Mouse (Mus musculus) midbrain, embryonic 16.5 days (tissue): ENCODE data around the gene Syce1l. TPM values are rescaled to one million over a fixed set of nuclear protein-coding genes. Genes with fewer than 3 reads are reported as not detected.

Experiments used
- ATAC-seq: fragments of 200-750 bp; cut with Nextera tagmentation; 2 replicates; pipeline ENCODE4 v1.8.0; 2017; ENCODE audit warnings: moderate TSS enrichment
- H3K27ac ChIP-seq: fragments of 300-500 bp; sonication (generic); 2 replicates; pipeline ENCODE4 v1.5.1; 2014; ENCODE audit warnings: mild to moderate bottlenecking, low read length, mixed read lengths
- H3K27me3 ChIP-seq: fragments of 300-500 bp; sonication (generic); 2 replicates; pipeline ENCODE4 v1.6.1; 2014; ENCODE audit warnings: low read depth, low read length, mixed read lengths; ENCODE audit not compliant: control insufficient read depth, insufficient read depth
- H3K36me3 ChIP-seq: fragments of 300-500 bp; sonication (generic); 2 replicates; pipeline ENCODE4 v1.6.1; 2014; ENCODE audit warnings: mild to moderate bottlenecking, low read length, moderate library complexity, mixed read lengths; ENCODE audit not compliant: control insufficient read depth, insufficient read depth
- H3K4me1 ChIP-seq: fragments of 300-500 bp; sonication (generic); 2 replicates; pipeline ENCODE4 v1.6.1; 2014; ENCODE audit warnings: mild to moderate bottlenecking, low read length, mixed read lengths; ENCODE audit not compliant: control insufficient read depth, insufficient read depth
- H3K4me2 ChIP-seq: fragments of 300-500 bp; sonication (generic); 2 replicates; pipeline ENCODE4 v1.6.1; 2014; ENCODE audit warnings: mild to moderate bottlenecking, low read length, mixed read lengths
- H3K4me3 ChIP-seq: fragments of 300-500 bp; sonication (generic); 2 replicates; pipeline ENCODE4 v1.5.1; 2014; ENCODE audit warnings: low read depth, mild to moderate bottlenecking, low read length, moderate library complexity, mixed read lengths
- H3K9ac ChIP-seq: fragments of 300-500 bp; sonication (generic); 2 replicates; pipeline ENCODE4 v1.6.1; 2014; ENCODE audit warnings: low read depth, low read length, mixed read lengths
- H3K9me3 ChIP-seq: fragments of 300-500 bp; sonication (generic); replicated peaks from 2 replicates; pipeline ENCODE4 v1.6.1; 2014; ENCODE audit warnings: mild to moderate bottlenecking, low read length, mixed read lengths; ENCODE audit not compliant: control insufficient read depth, poor library complexity, severe bottlenecking
- WGBS: fragments of 180-500 bp; shearing (Covaris S2); extraction: QIAGEN DNeasy Blood & Tissue Kit; methylation state at CpG from one replicate; pipeline ENCODE4 v1.1.7; 2014; 5-methylcytosine and 5-hydroxymethylcytosine counted together
- polyA plus RNA-seq: library from polyadenylated mRNA; unstranded; fragments of >200 nt; fragmentation: Nextera tagmentation; extraction: Ambion mirVana; gene quantifications from 2 replicates; pipeline ENCODE4 v1.2.1, GENCODE M21; 2015

Gene Syce1l
- polyA plus RNA-seq = not detected in 2 replicates

DNA sequence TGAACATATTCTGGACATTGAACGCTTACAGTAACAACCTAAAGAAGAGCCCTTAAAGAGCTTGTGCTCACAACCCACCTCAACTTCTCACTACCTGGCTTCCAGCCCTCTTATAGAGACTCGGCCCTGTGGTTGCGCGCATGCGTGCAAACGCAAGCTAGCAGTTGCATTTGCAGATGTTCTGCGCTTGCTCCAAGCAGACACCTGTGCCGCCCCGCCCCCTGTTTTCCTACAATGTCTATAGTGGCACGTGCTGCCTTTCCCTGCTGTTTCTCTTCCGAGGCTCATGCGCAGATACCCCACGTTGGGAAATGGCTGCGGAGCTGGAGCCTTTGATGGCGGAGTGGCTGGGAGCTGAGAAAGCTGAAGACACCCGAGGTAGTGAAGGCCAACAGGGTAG lies at the start of gene Syce1l:
TSS of gene Syce1l (plus strand) at position 288 of the 400 bp plus-strand sequence.
- no peak for ATAC-seq
- Histone ChIP-seq H3K27me3 (no peaks in the 10 kb centered on the region), H3K4me3 (no peak within 1 kb of the TSS), H3K9me3 (no peaks in the 10 kb centered on the region), H3K4me1 (no peaks in the 10 kb centered on the region), H3K27ac (no peak within 1 kb of the TSS), H3K4me2 (no peak within 1 kb of the TSS), H3K9ac (no peak within 1 kb of the TSS), H3K36me3 (peaks cover 13% of the 10 kb centered on the region; the same call in 1 of the 2 replicates)
- WGBS = 93% methylated on average over 16 of the region's 16 CpGs

DNA sequence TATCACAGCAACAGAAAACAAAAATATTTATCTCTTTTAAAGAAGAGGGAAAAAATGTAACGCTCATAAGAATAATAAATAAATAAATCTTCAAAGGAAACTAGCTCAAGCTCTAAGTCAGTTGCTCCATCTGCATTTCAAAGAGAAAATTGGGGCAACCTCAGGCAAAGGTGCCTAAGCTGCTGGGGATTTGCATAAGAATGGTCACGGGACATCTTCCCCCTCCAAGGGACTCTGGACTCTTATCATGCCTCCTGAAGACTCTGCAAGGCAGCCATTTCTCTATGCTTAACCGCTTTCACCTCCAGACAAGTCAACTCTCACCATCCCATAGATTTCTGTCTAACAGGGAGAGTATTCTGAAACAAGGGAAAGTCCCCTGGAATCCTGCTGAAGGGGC lies 44.6 kb upstream of the Syce1l start:
- 42% methylated on average over 3 of the region's 3 CpGs for WGBS

DNA sequence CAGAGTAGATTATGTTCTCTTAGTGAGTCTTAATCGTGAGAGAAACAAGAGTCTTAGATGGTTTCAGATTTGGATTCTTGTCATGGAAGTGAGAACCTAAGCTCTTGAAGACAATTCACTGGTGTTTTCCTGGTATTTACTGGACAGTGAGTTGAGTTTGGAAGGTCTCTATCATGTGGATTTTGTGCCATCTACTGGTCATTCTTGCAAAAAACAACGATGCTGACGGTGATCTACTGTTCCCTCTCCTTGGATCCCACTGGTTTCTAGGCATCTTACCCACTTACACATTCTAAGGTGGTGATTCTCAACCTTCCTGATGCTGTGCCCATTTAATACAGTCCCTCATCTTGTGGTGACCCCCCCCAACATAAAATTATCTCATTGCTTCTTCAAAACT lies 10.4 kb upstream of the Syce1l start:
- peaks cover 19% of the 10 kb centered on the region for H3K4me1 ChIP-seq
- no peaks in the 10 kb centered on the region for H3K36me3 ChIP-seq
- no peaks in the 10 kb centered on the region for H3K9me3 ChIP-seq
- H3K4me3 ChIP-seq = no peak overlapping the region
- no peak overlapping the region for H3K27ac ChIP-seq
- no peaks in the 10 kb centered on the region for H3K27me3 ChIP-seq
- WGBS = 7% methylated on average over 3 of the region's 3 CpGs
- no peak overlapping the region for H3K4me2 ChIP-seq
- no peak overlapping the region for H3K9ac ChIP-seq
- no peak for ATAC-seq

More for the DNA sequence above, 44.6 kb upstream of the Syce1l start:
- no peak overlapping the region for H3K9ac ChIP-seq
- no peaks in the 10 kb centered on the region for H3K36me3 ChIP-seq
- no peak overlapping the region for H3K4me3 ChIP-seq
- no peaks in the 10 kb centered on the region for H3K4me1 ChIP-seq
- ATAC-seq = no peak
- H3K4me2 ChIP-seq = no peak overlapping the region
- no peaks in the 10 kb centered on the region for H3K27me3 ChIP-seq
- H3K9me3 ChIP-seq = no peaks in the 10 kb centered on the region
- H3K27ac ChIP-seq = no peak overlapping the region

DNA sequence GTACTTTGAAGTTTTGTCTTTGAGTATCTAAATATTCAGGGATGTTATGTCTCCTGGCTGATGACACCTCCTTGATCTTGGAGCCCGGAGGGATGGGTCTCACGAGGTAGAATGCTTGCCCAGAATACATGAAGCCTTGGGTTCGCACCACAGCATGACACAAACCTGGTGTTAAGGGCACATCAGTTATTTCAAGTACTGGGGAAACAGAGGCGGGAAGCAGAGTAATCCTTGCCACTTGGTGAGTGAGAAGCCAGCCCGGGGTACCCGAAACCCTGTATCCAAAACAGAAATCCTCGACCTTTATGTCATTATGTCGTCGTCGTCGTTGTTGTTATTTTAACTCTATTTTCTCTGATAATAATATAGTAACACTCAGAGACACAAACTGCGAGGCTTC lies 8.9 kb upstream of the Syce1l start:
- Histone ChIP-seq H3K36me3 (peaks cover 7% of the 10 kb centered on the region; the same call in 1 of the 2 replicates), H3K9me3 (no peaks in the 10 kb centered on the region), H3K4me1 (peaks cover 19% of the 10 kb centered on the region), H3K4me2 (peak overlapping the region; percentile 81), H3K9ac (peak overlapping the region; percentile 69), H3K27me3 (no peaks in the 10 kb centered on the region), H3K27ac (peak overlapping the region; percentile 87), H3K4me3 (peak overlapping the region; percentile 64)
- WGBS = 26% methylated on average over 12 of the region's 12 CpGs
- ATAC-seq = no peak

DNA sequence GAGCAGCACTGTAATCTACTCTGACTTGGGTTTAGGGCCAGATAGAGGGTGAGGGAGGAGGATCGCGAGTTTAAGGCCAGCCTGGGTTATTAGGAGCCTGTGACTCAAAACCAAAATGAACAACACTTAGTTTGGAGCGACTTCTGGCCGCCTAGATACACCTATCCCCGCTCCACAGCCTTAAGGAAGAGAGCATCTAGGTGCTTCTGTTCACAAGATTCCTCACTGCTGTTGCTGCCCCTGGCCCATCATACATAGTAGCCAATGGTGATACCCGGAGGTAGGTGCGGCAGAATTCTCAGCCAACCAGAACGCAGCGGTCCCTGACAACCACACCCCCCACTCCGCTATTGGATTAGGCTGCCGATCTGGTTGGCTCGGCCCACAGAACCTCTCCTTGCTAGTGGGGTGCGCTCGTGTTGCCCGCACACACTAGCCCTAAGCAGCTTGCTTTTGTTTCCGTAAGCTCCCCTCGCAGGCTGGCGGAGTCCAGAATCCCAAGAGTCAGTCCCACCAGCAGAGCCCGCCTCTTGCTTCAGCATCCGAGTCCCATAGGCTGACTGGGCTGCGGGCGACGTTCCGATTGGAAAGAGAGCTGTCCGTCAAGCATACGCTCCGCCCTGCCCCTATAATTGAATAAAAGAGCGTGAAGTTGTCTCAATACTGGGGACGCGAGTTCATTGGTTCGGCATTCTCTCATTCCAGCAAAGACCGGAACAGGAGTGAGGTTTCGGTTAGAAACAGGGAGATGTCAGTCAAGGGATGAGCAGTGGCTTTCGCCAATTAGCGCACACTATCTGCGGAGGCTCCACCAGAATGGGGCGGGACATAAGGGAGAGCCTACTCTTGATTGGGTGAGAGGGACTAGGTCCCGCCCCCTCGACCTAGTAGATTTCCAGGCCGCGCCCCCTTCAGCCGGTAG lies 8.1 kb upstream of the Syce1l start, which contains the start of gene Mon1b:
TSS of gene Mon1b (plus strand) at position 918 of the 922 bp plus-strand sequence.
- Histone ChIP-seq H3K36me3 (peaks cover 11% of the 10 kb centered on the region; the same call in 1 of the 2 replicates), H3K9ac (peak within 1 kb of the TSS; percentile 75), H3K4me2 (peak within 1 kb of the TSS; percentile 98), H3K27me3 (no peaks in the 10 kb centered on the region), H3K4me1 (peaks cover 19% of the 10 kb centered on the region), H3K4me3 (peak within 1 kb of the TSS; percentile 64), H3K9me3 (no peaks in the 10 kb centered on the region), H3K27ac (peak within 1 kb of the TSS; percentile 95)
- peak; percentile 99 for ATAC-seq
- WGBS = under 1% methylated on average over 42 of the region's 42 CpGs

DNA sequence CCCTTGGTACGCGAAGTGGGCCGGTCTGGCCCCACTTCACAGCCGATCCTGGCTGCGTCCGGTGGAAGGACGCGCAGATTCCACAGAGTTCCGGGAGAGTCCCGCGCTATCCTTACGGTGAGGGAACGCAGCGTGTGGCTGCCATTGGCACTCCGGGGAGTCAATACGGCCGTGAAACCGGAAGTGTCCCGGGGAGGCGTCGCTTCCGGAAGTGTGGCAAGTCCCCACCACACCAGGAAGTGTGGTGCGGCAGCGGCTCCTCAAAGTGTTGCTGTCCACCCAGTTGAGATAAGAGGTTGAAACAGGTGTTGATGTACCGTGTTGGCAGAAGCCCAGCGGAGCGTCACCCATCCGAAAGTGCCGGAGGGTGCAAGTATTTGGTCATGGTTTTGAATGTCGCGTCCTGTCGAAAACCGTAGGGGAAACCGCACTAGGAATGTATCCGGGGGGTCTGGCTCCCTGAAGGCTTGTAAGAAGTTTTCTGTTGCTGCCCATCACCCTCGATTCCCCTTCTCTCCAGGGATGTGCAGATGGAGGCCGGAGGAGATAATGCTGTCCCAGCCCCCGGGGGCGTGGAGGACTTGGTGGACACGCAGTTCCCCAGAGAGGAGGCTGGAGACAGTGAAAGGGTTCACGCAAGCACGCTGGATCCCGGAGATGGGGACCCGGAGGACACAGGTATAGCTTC lies 7.3 kb upstream of the Syce1l start:
- peak overlapping the region; percentile 95 for H3K27ac ChIP-seq
- H3K9ac ChIP-seq = peak overlapping the region; percentile 75
- peak; percentile 79 for ATAC-seq
- 1% methylated on average over 44 of the region's 44 CpGs for WGBS
- peaks cover 11% of the 10 kb centered on the region; the same call in 1 of the 2 replicates for H3K36me3 ChIP-seq
- H3K27me3 ChIP-seq = no peaks in the 10 kb centered on the region
- H3K4me1 ChIP-seq = peaks cover 19% of the 10 kb centered on the region
- peak overlapping the region; percentile 64 for H3K4me3 ChIP-seq
- H3K4me2 ChIP-seq = peak overlapping the region; percentile 98
- H3K9me3 ChIP-seq = no peaks in the 10 kb centered on the region

DNA sequence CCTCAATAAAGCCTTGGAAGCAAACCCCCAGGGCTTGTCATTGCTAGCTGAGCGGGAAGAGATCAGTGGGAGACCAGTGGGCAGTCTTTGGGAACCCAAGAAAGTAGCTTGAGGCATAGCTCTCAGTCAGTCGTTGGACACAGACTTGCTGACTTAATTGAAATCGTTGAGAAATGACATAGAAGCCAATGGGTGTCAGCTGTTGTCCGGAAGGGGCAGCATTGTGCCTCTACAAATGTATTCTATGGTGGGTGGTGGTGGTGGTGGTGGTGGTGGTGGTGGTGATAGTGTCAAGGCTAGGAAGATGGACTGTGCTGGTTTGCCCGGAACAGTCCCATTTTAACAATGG lies 6.8 kb upstream of the Syce1l start:
- Histone ChIP-seq H3K4me2 (peak overlapping the region; percentile 98), H3K9ac (peak overlapping the region; percentile 75), H3K4me1 (peaks cover 19% of the 10 kb centered on the region), H3K27ac (no peak overlapping the region), H3K36me3 (peaks cover 11% of the 10 kb centered on the region; the same call in 1 of the 2 replicates), H3K27me3 (no peaks in the 10 kb centered on the region), H3K4me3 (peak overlapping the region; percentile 64), H3K9me3 (no peaks in the 10 kb centered on the region)
- no peak for ATAC-seq
- WGBS = 42% methylated on average over 5 of the region's 5 CpGs

DNA sequence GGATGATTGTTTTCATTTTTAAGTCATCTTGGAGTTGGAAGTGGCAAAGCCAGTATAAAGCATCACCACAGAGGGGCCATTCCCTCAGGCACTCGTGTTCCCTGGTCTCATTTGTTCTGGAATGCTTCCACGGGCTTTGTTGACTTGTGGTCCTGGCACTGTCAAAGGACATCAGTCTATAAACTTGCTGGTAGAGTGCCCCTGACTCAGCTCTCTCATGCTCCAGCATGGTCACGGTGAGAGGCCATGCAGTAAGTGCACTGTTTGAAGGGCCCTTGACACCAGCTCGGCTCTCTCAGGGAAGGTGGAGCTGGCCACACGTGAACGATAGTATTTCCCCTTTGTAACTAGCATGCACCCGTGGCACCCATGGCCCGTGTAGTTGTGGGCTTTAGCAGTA lies 2.7 kb upstream of the Syce1l start:
- H3K36me3 ChIP-seq = peaks cover 13% of the 10 kb centered on the region; the same call in 1 of the 2 replicates
- H3K4me1 ChIP-seq = peaks cover 13% of the 10 kb centered on the region
- 91% methylated on average over 8 of the region's 8 CpGs for WGBS
- no peak overlapping the region for H3K4me2 ChIP-seq
- no peak overlapping the region for H3K27ac ChIP-seq
- H3K4me3 ChIP-seq = no peak overlapping the region
- no peak for ATAC-seq
- H3K9me3 ChIP-seq = no peaks in the 10 kb centered on the region
- no peaks in the 10 kb centered on the region for H3K27me3 ChIP-seq
- H3K9ac ChIP-seq = no peak overlapping the region
